17 mouse cellular contexts compared by ENCODE assay signal in the genomic region with DNA sequence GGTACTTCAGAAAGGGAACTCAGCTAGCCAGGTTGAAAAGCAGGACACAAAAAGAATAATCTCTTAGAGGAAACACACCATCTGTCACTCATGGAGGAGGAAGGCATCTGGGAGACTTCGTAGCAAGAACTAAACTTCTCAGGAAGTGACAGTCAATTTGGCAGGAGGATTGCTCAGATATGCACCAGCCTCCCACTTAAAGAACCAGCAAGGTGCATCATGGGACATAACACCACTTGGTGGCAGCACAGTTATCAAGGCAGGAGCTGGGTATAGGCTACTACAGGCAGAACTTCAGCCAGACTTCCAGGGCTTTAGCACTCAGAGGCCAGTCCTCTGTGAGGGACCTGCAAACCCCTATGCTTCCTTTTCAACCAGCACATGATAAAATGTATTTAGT. TPM values are rescaled to one million over a fixed set of nuclear protein-coding genes. Genes with fewer than 3 reads are reported as not detected.
DNase-seq lines count a peak whose midpoint lies in the region.
"Had no signal": no experiment of that assay in that cellular context is flagged by ENCODE, and none has a peak within 500 bp of the region (broad histone marks: within the 10 kb centered on the region; RNA-seq: fewer than 3 reads in every experiment).

No protein-coding gene starts in this region.

- peak; percentile 22 to 33 for DNase-seq in layer of hippocampus, adult 18-20 months (ENCODE audit: low spot score in 2 of 2)
- DNase-seq in layer of hippocampus, adult 9-11 months, result no peak
- peak; percentile 5 to 26 for DNase-seq in right cerebral cortex, postnatal 36 days (ENCODE audit: low spot score in 2 of 2)
- DNase-seq in right cerebral cortex, postnatal 14 days, result no peak
- DNase-seq in brain, adult 2 months (ENCODE audit: low read depth, low spot score), result peak; percentile 75
- DNase-seq in thymus, postnatal 25 days, result peak; percentile 39
- no peak for DNase-seq in heart, adult 8-10 months (ENCODE audit: low spot score)
- DNase-seq in heart, adult 9 months (ENCODE audit: low spot score in 2 of 2), result no peak
- DNase-seq: adrenal gland, postnatal 25 days; cerebellum, adult 9-10 months; gastrocnemius, postnatal 36 days; heart, adult 2 months; kidney, adult 11 months; kidney, postnatal 4 days; lung, embryonic 14.5 days; retina, postnatal 1 day; spleen, adult 18-20 months had no signal

RNA-seq across cellular contexts. Expression of a gene that starts 52.0 kb away (rescaled TPM):
- 10 to 100 TPM; 56.4 to 57.8 TPM for total RNA-seq in layer of hippocampus, adult 18-20 months (2021)
- 10 to 100 TPM; 47.1 to 54.5 (median 48.3) TPM for total RNA-seq in heart, adult 8-10 months (2022)

Comparison
In these comparisons a context has a peak if more than half of its experiments do, and no peak if none do; other contexts are left out.
1. DNase-seq: peak in layer of hippocampus, adult 18-20 months (2 of 2), right cerebral cortex, postnatal 36 days (2 of 2), brain, adult 2 months (single experiment) and thymus, postnatal 25 days (single experiment); none in layer of hippocampus, adult 9-11 months (single experiment), right cerebral cortex, postnatal 14 days (single experiment), heart, adult 8-10 months (single experiment) and heart, adult 9 months (0 of 2).